Mouse (Mus musculus): ENCODE results near the gene Kif2c. TPM values are rescaled to one million over a fixed set of nuclear protein-coding genes. Genes with fewer than 3 reads are reported as not detected.

Kif2c gene
- polyA plus RNA-seq, 1 experiment from 2014 or later = 113 TPM

- Histone ChIP-seq H3K9me3 (replicated peaks) (no peaks in the 10 kb centered on the region), H3K36me3 (peaks cover 70% of the 10 kb centered on the region), H3K4me3 (no peak overlapping the region), H3K4me1 (peaks cover 7% of the 10 kb centered on the region), H3K27me3 (ENCODE audit: low read depth, poor library complexity, severe bottlenecking) (no peaks in the 10 kb centered on the region), H3K27ac (replicated peaks) (no peak overlapping the region)
- 88% methylated on average over 10 of the region's 10 CpGs for WGBS
- no peak for DNase-seq (ENCODE audit: low spot score)
Observed at GRCm38 (mm10) chr4:117159666-117160065, 22.8 kb downstream of the Kif2c start.

- Histone ChIP-seq H3K4me3 (peak overlapping the region; percentile 98), H3K27ac (replicated peaks) (peak overlapping the region; percentile 99), H3K36me3 (peaks cover 69% of the 10 kb centered on the region), H3K9me3 (replicated peaks) (no peaks in the 10 kb centered on the region), H3K4me1 (peaks cover 28% of the 10 kb centered on the region), H3K27me3 (ENCODE audit: low read depth, poor library complexity, severe bottlenecking) (no peaks in the 10 kb centered on the region)
- no peak for DNase-seq (ENCODE audit: low spot score)
- 32% methylated on average over 6 of the region's 6 CpGs for WGBS
Observed at GRCm38 (mm10) chr4:117156372-117156771, 26.1 kb downstream of the Kif2c start.

- peak; percentile 92 for DNase-seq (ENCODE audit: low spot score)
- Histone ChIP-seq H3K9me3 (replicated peaks) (no peaks in the 10 kb centered on the region), H3K36me3 (peaks cover 69% of the 10 kb centered on the region), H3K4me1 (peaks cover 28% of the 10 kb centered on the region), H3K27ac (replicated peaks) (peak within 1 kb of the TSS; percentile 99), H3K4me3 (peak within 1 kb of the TSS; percentile 98), H3K27me3 (ENCODE audit: low read depth, poor library complexity, severe bottlenecking) (no peaks in the 10 kb centered on the region)
- WGBS = under 1% methylated on average over 52 of the region's 52 CpGs
Observed at GRCm38 (mm10) chr4:117155792-117156355, 26.6 kb downstream of the Kif2c start, which contains the start of gene Rps8. Gene Rps8, minus strand, starts transcription at chr4:117156243.

- 3% methylated on average over 44 of the region's 44 CpGs for WGBS
- Histone ChIP-seq H3K4me1 (peaks cover 28% of the 10 kb centered on the region), H3K4me3 (peak overlapping the region; percentile 98), H3K36me3 (peaks cover 69% of the 10 kb centered on the region), H3K9me3 (replicated peaks) (no peaks in the 10 kb centered on the region), H3K27ac (replicated peaks) (peak overlapping the region; percentile 99), H3K27me3 (ENCODE audit: low read depth, poor library complexity, severe bottlenecking) (no peaks in the 10 kb centered on the region)
- DNase-seq (ENCODE audit: low spot score) = no peak
Observed at GRCm38 (mm10) chr4:117155020-117155791, 27.2 kb downstream of the Kif2c start.

DNA sequence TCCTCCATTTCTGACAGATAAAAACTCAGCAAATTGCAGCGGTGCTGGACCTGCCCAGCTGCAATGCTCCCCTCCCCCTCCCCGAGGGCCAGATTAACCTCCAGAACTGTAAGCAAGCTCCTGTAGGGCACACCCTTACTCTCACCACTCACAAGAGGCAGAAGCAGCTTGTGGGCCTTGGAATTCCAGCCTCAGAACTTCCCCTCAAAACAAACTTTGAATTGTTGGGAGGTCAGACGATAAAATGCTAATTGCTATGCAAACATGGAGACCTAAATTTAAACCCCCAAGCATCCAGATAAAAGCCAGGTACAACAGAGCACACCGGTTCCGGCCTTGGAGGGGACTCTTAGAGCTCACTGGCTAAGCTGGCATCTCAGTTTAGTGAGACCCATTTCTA is 29.7 kb downstream of the Kif2c start:
- H3K27ac ChIP-seq (replicated peaks) = no peak overlapping the region
- 87% methylated on average over 5 of the region's 5 CpGs for WGBS
- H3K4me1 ChIP-seq = peaks cover 28% of the 10 kb centered on the region
- peaks cover 74% of the 10 kb centered on the region for H3K36me3 ChIP-seq
- H3K9me3 ChIP-seq (replicated peaks) = no peaks in the 10 kb centered on the region
- H3K27me3 ChIP-seq (ENCODE audit: low read depth, poor library complexity, severe bottlenecking) = no peaks in the 10 kb centered on the region
- no peak overlapping the region; the same call in 1 of the 2 replicates for H3K4me3 ChIP-seq
- no peak for DNase-seq (ENCODE audit: low spot score)

DNA sequence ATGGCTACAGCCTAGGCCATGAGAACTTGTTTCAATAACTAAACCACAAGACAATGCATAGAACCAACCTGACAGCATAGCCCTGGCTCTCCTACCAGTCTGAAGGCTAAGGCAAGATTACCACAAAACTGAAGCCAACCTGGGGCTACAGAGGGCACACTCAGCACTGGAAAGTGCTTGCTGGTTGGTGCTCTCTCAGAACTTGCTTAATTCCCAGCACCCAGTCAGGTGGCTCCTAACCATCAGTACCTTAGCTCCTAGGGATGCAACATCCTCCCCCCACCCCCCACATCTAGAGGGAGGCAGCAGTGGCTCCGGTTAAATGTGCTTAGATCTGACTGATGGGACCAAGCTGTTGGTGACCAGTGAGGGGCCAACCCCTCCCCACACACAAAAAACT is 31.0 kb downstream of the Kif2c start:
- DNase-seq (ENCODE audit: low spot score) = no peak
- H3K4me1 ChIP-seq = peaks cover 28% of the 10 kb centered on the region
- 73% methylated on average over 1 of the region's 1 CpGs for WGBS
- no peaks in the 10 kb centered on the region for H3K9me3 ChIP-seq (replicated peaks)
- H3K27ac ChIP-seq (replicated peaks) = no peak overlapping the region
- peaks cover 77% of the 10 kb centered on the region for H3K36me3 ChIP-seq
- H3K27me3 ChIP-seq (ENCODE audit: low read depth, poor library complexity, severe bottlenecking) = no peaks in the 10 kb centered on the region
- no peak overlapping the region for H3K4me3 ChIP-seq

- Histone ChIP-seq H3K27me3 (ENCODE audit: low read depth, poor library complexity, severe bottlenecking) (no peaks in the 10 kb centered on the region), H3K4me3 (no peak overlapping the region), H3K9me3 (replicated peaks) (no peaks in the 10 kb centered on the region), H3K4me1 (peaks cover 28% of the 10 kb centered on the region), H3K36me3 (peaks cover 75% of the 10 kb centered on the region), H3K27ac (replicated peaks) (no peak overlapping the region)
- DNase-seq (ENCODE audit: low spot score) = no peak
- WGBS = 89% methylated on average over 6 of the region's 6 CpGs
Observed at GRCm38 (mm10) chr4:117150212-117150733, 32.2 kb downstream of the Kif2c start.

DNA sequence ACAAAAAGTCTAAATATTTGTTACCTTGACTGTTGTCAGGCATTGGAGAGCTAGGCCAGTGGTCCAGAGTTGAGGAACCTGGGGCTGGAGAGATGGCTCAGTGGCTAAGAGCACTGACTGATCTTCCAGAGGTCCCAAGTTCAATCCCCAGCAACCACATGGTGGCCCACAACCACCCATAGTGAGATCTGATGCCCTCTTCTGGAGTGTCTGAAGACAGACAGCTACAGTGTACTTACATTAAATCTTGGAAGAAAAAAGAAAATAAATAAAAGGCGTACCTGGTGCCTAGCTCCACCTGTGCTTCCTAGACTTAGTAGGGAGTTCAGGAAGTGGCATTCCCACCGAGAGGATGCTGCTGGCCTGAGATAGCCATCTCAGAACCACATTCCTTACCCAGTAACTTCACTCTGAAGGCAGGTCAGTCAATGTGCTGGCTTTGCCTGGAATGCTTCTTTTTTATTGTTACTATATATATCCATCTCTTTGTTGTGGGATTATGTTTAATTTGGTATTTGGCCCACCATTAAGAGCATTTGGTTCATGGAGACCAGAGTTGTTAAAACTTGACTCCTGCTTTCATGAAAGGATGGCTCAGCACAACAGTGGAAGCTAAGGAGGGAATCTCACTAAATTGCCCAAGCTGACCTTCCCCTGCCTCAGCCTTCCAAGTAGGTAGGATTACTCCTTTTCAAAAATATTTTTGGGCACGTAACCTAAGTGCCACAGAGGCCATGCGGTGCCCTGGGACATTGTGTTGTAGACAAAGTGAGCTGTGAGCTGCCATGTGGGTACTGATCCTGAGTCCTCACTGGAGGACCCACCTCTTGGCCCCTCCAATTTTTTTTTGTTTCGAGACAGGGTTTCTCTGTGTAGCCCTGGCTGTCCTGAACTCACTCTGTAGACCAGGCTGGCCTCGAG is 32.9 kb downstream of the Kif2c start:
- no peak overlapping the region for H3K4me3 ChIP-seq
- no peak overlapping the region for H3K27ac ChIP-seq (replicated peaks)
- DNase-seq (ENCODE audit: low spot score) = no peak
- H3K4me1 ChIP-seq = peaks cover 20% of the 10 kb centered on the region
- H3K36me3 ChIP-seq = peaks cover 68% of the 10 kb centered on the region
- 73% methylated on average over 6 of the region's 6 CpGs for WGBS
- no peaks in the 10 kb centered on the region for H3K27me3 ChIP-seq (ENCODE audit: low read depth, poor library complexity, severe bottlenecking)
- H3K9me3 ChIP-seq (replicated peaks) = no peaks in the 10 kb centered on the region

- peaks cover 13% of the 10 kb centered on the region for H3K4me1 ChIP-seq
- no peak overlapping the region for H3K27ac ChIP-seq (replicated peaks)
- no peaks in the 10 kb centered on the region for H3K9me3 ChIP-seq (replicated peaks)
- no peak overlapping the region for H3K4me3 ChIP-seq
- peaks cover 61% of the 10 kb centered on the region for H3K36me3 ChIP-seq
- WGBS = 77% methylated on average over 24 of the region's 24 CpGs
- 0 out of 2 replicates have a peak, but pooled peaks cover 3% of the 10 kb centered on the region for H3K27me3 ChIP-seq (ENCODE audit: low read depth, poor library complexity, severe bottlenecking)
- no peak for DNase-seq (ENCODE audit: low spot score)
Observed at GRCm38 (mm10) chr4:117148815-117149214, 33.6 kb downstream of the Kif2c start.

DNA sequence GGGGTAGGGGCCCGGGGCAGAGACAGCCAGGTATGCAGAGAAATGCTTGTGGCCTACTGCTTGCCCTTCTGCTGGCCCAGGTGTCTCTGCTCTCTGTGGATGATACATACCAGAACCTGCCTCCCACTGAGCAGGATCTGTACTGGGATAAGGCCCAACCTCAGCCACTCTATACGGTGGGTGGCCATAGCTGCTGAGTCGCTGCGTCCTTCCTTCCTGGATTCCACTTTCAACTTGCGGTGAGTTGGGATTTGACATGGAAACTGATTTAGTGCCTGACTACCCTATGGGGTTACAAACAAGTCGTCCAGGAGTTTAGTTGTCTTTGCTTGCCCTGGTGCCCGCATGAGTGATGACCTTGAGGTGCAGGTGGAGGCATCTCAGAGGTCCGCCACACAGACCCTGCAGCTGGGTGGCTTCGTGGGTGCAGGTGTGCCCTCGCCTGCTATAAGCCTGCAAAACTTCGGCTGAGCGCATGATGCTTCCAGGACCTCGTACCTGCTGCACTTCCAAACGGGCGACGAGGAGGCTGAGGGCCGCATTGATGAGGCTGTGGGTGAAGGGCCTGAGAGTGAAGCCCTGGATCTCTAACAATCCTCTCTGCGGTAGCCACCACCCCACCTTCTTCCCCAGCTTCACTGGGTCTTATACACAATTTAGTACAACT is 34.3 kb downstream of the Kif2c start:
- Histone ChIP-seq H3K4me1 (peaks cover 7% of the 10 kb centered on the region), H3K27ac (replicated peaks) (no peak overlapping the region), H3K36me3 (peaks cover 54% of the 10 kb centered on the region), H3K4me3 (no peak overlapping the region), H3K27me3 (ENCODE audit: low read depth, poor library complexity, severe bottlenecking) (0 out of 2 replicates have a peak, but pooled peaks cover 5% of the 10 kb centered on the region), H3K9me3 (replicated peaks) (no peaks in the 10 kb centered on the region)
- DNase-seq (ENCODE audit: low spot score) = no peak
- WGBS = 90% methylated on average over 18 of the region's 18 CpGs

- Histone ChIP-seq H3K4me3 (no peak overlapping the region), H3K27ac (replicated peaks) (no peak overlapping the region)
- WGBS = 30% methylated on average over 15 of the region's 15 CpGs
Observed at GRCm38 (mm10) chr4:117146176-117146575, 36.3 kb downstream of the Kif2c start.

GRCm38 (mm10) chr4:117145248-117145647 is 37.2 kb downstream of the Kif2c start:
- Histone ChIP-seq H3K27ac (replicated peaks) (no peak overlapping the region), H3K36me3 (peaks cover 26% of the 10 kb centered on the region), H3K4me3 (no peak overlapping the region), H3K4me1 (0 out of 2 replicates have a peak, but pooled peaks cover 5% of the 10 kb centered on the region), H3K9me3 (replicated peaks) (no peaks in the 10 kb centered on the region), H3K27me3 (ENCODE audit: low read depth, poor library complexity, severe bottlenecking) (0 out of 2 replicates have a peak, but pooled peaks cover 5% of the 10 kb centered on the region)
- 92% methylated on average over 13 of the region's 13 CpGs for WGBS
- DNase-seq (ENCODE audit: low spot score) = no peak

More at GRCm38 (mm10) chr4:117146176-117146575, 36.3 kb downstream of the Kif2c start:
- DNase-seq (ENCODE audit: low spot score) = peak; percentile 84
- Histone ChIP-seq H3K4me1 (0 out of 2 replicates have a peak, but pooled peaks cover 3% of the 10 kb centered on the region), H3K9me3 (replicated peaks) (no peaks in the 10 kb centered on the region), H3K27me3 (ENCODE audit: low read depth, poor library complexity, severe bottlenecking) (0 out of 2 replicates have a peak, but pooled peaks cover 5% of the 10 kb centered on the region), H3K36me3 (peaks cover 35% of the 10 kb centered on the region)

Measured in midbrain, embryonic 10.5 days (tissue).